Mouse (Mus musculus): ENCODE data around the gene Shisa6. TPM values are rescaled to one million over a fixed set of nuclear protein-coding genes. Genes with fewer than 3 reads are reported as not detected.

Shisa6 gene
- under 1 TPM; 0.63 to 0.97 TPM for total RNA-seq (2021)
- polyA plus RNA-seq (2012; rRNA removed) = 0.10 and 0.30 TPM in 2 replicates
- long read RNA-seq = 0 reads

GRCm38 (mm10) chr11:66525371-66526045, at the start of gene Shisa6:
TSS of gene Shisa6 (minus strand) at chr11:66525964.
- DNase-seq = peak; percentile 35

- no peak for DNase-seq
These were observed 48.1 kb upstream of the Shisa6 start for GRCm38 (mm10) chr11:66573888-66574287.

GRCm38 (mm10) chr11:66569045-66569444, 43.3 kb upstream of the Shisa6 start:
- no peak for DNase-seq

- no peak for DNase-seq
These were observed 42.6 kb upstream of the Shisa6 start for GRCm38 (mm10) chr11:66568386-66568791.

- DNase-seq = no peak
These were observed 41.6 kb upstream of the Shisa6 start for GRCm38 (mm10) chr11:66567382-66567781.

- DNase-seq = no peak
These were observed 36.5 kb upstream of the Shisa6 start for GRCm38 (mm10) chr11:66562274-66562673.

GRCm38 (mm10) chr11:66537820-66538219, 12.1 kb upstream of the Shisa6 start:
- DNase-seq = no peak

GRCm38 (mm10) chr11:66535866-66536265, 10.1 kb upstream of the Shisa6 start:
- DNase-seq = peak; percentile 53

GRCm38 (mm10) chr11:66535156-66535555, 9.4 kb upstream of the Shisa6 start:
- peak; percentile 33 for DNase-seq

- DNase-seq = no peak
These were observed 8.5 kb upstream of the Shisa6 start for GRCm38 (mm10) chr11:66534291-66534690.

GRCm38 (mm10) chr11:66528146-66528545, 2.4 kb upstream of the Shisa6 start:
- no peak for DNase-seq

GRCm38 (mm10) chr11:66527343-66527742, 1.6 kb upstream of the Shisa6 start:
- DNase-seq = no peak

- no peak for DNase-seq
These were observed 1.2 kb upstream of the Shisa6 start for GRCm38 (mm10) chr11:66526981-66527320.

- peak; percentile 38 for DNase-seq
These were observed 549 bp upstream of the Shisa6 start for GRCm38 (mm10) chr11:66526046-66526980.

GRCm38 (mm10) chr11:66524251-66524650, 1.5 kb downstream of the Shisa6 start:
- DNase-seq = no peak

GRCm38 (mm10) chr11:66522376-66522775, 3.4 kb downstream of the Shisa6 start:
- no peak for DNase-seq

- no peak for DNase-seq
These were observed 6.4 kb downstream of the Shisa6 start for GRCm38 (mm10) chr11:66519386-66519785.

- DNase-seq = no peak
These were observed 11.4 kb downstream of the Shisa6 start for GRCm38 (mm10) chr11:66514346-66514745.

- no peak for DNase-seq
These were observed 24.8 kb downstream of the Shisa6 start for GRCm38 (mm10) chr11:66500951-66501350.

GRCm38 (mm10) chr11:66498857-66499445, 26.8 kb downstream of the Shisa6 start:
- no peak for DNase-seq

GRCm38 (mm10) chr11:66496235-66496634, 29.5 kb downstream of the Shisa6 start:
- DNase-seq = no peak

GRCm38 (mm10) chr11:66494391-66494790, 31.4 kb downstream of the Shisa6 start:
- no peak for DNase-seq

- peak; percentile 64 for DNase-seq
These were observed 38.0 kb downstream of the Shisa6 start for GRCm38 (mm10) chr11:66487765-66488164.

All from adrenal gland, adult 2 months (tissue).